In the genomic region with DNA sequence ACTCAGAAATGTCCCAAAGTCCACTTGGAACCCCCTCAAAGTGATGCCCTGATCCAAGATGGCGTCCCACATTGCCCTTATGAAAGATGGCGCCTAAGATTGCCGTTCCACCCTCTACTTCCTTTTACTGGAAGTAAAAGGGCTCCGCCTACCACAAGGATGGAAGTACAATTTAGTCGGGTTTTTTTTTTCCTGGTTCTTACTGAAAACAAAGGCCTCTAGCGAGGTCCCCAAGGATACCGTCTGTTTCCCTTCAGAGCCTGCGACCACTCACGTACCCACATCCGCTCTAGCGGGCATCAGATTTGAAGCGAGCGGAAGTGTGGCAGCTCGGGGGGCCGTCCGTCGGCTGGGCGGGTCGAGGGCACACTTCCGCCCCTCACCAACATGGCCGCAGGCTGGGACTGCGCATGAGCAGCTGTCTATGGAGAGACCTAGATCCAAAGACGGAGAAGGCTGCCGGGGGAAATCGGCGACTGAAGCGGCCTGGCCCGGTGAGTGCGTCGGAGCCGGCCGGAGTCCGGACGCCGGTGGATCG, we compare ENCODE assay signal across 8 mouse cellular contexts. TPM values are rescaled to one million over a fixed set of nuclear protein-coding genes. Genes with fewer than 3 reads are reported as not detected.
DNase-seq lines count a peak whose midpoint lies in the region; ATAC-seq lines count a peak whose summit lies in the region.

A gene (plus strand): TSS at position 367 of the 538 bp plus-strand sequence.

- H3K9me3 ChIP-seq in lung, embryonic 16.5 days (ENCODE audit: control insufficient read depth, low read length): no peaks in the 10 kb centered on the region

- peaks cover 2% of the 10 kb centered on the region for H3K36me3 ChIP-seq in lung, embryonic 16.5 days (ENCODE audit: control insufficient read depth, insufficient read depth, low read length)

- peak; percentile 86 to 90 for ATAC-seq in hematopoietic stem cell, adult 5-6 weeks (replicated peaks in 1 of 2; ENCODE audit: insufficient read depth in 1 of 2, low FRiP score in 2 of 2, low TSS enrichment in 1 of 2, low read depth in 1 of 2, poor library complexity in 2 of 2, severe bottlenecking in 2 of 2)
- peak; percentile 98 for ATAC-seq in lung, embryonic 16.5 days (ENCODE audit: low read depth)

- H3K27ac ChIP-seq in lung, embryonic 16.5 days (ENCODE audit: low read length): peak within 1 kb of the TSS; percentile 93

- peak within 1 kb of the TSS; percentile 60 for H3K4me2 ChIP-seq in lung, embryonic 16.5 days (ENCODE audit: low read depth, low read length)

- whole genome bisulfite sequencing in lung, embryonic 16.5 days: under 1% methylated on average over 36 of the region's 36 CpGs

- peak within 1 kb of the TSS; percentile 67 for H3K4me3 ChIP-seq in lung, embryonic 16.5 days (ENCODE audit: low read length)

- peak within 1 kb of the TSS; percentile 88 for H3K9ac ChIP-seq in lung, embryonic 16.5 days (ENCODE audit: low read length)

- peaks cover 11% of the 10 kb centered on the region for H3K4me1 ChIP-seq in lung, embryonic 16.5 days (replicated peaks; ENCODE audit: control insufficient read depth, insufficient read depth, low read length)

- H3K27me3 ChIP-seq in lung, embryonic 16.5 days (ENCODE audit: control insufficient read depth, insufficient read depth, low read depth, low read length): no peaks in the 10 kb centered on the region

- peak; percentile 85 for DNase-seq in MEL-GATA-1-ER (ENCODE audit: extremely low read depth, low read depth)
- DNase-seq in cerebellum, adult 8-10 months: peak; percentile 93
- peak; percentile 94 for DNase-seq in forelimb bud, embryonic 11.5 days (ENCODE audit: low read depth, low spot score)
- DNase-seq in layer of hippocampus, adult 9-10 months (ENCODE audit: low spot score): peak; percentile 88
- peak; percentile 85 for DNase-seq in ovary, postnatal 10 days (ENCODE audit: low spot score)
- DNase-seq in thymus, postnatal 10 days (ENCODE audit: low spot score in 2 of 2): peak; percentile 94

RNA-seq across cellular contexts. Expression of the gene that starts here (rescaled TPM):
- 47.0 and 59.5 TPM in 2 replicates for total RNA-seq in hematopoietic stem cell, adult 5-6 weeks (2017)
- polyA plus RNA-seq in lung, embryonic 16.5 days (2015; fragmentation: Nextera tagmentation; extraction: Ambion mirVana): 73.6 and 81.7 TPM in 2 replicates

Comparison
In these comparisons a context has a peak if more than half of its experiments do, and no peak if none do; other contexts are left out.
1. Peak in every context shown above with its lines: DNase-seq, ATAC-seq, H3K4me3 ChIP-seq and H3K27ac ChIP-seq.